Mouse (Mus musculus) layer of hippocampus, postnatal 10 days (tissue): Measurements from ENCODE around the gene Vangl1. TPM values are rescaled to one million over a fixed set of nuclear protein-coding genes. Genes with fewer than 3 reads are reported as not detected.
"Not testable (repeated sequence)": the region's sequence is repeated elsewhere in the genome, so short reads cannot be mapped to it uniquely, and the experiment has no call there.

Experiments
- DNase-seq, 2 experiments: peaks; one replicate each; pipeline ENCODE4 v3.0.0; 2021; ENCODE audit warnings: low spot score in 2 of 2
- total RNA-seq, 2 experiments: library from RNA; stranded (reverse); gene quantifications; 2 replicates each; pipeline ENCODE4 v1.2.3; 2021

The Vangl1 gene
- total RNA-seq, 2 experiments from 2014 or later, result 8.4 to 11.0 TPM

DNA sequence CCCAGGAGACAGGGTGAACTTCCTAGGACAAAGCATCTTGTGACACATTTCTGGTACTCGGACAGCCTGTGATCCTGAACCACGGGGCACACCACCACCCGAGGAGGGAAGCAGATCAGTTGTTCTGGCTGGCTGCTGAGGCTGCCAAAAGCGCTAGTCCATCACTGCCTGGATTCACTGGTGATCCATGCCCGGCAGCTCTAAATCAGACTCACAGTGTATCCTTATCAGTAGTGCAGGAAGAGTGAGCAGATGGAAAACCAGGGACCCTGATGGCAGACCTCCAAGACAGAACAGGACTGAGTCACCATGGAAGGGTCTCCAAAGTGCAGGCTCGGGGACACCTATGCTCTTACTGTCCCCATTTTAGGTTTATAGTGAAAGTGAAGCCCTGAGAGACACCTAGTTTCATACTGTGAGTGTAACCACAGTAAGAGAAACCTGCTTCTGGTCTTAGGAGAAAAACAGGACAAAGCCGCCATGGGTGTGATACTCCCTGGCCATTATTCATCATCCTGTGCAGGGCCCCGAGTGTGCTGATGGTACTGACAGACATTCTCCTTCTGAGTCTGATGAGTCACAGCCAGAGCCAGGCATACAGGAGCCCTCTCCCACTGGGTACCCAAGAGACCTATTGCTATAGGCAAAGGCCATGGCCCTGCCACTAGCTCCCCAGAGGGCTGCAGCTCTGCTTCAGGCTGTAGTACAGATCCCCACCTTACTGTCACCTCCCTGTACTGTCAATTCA lies 30.2 kb downstream of the Vangl1 start:
- DNase-seq, result no peak

DNA sequence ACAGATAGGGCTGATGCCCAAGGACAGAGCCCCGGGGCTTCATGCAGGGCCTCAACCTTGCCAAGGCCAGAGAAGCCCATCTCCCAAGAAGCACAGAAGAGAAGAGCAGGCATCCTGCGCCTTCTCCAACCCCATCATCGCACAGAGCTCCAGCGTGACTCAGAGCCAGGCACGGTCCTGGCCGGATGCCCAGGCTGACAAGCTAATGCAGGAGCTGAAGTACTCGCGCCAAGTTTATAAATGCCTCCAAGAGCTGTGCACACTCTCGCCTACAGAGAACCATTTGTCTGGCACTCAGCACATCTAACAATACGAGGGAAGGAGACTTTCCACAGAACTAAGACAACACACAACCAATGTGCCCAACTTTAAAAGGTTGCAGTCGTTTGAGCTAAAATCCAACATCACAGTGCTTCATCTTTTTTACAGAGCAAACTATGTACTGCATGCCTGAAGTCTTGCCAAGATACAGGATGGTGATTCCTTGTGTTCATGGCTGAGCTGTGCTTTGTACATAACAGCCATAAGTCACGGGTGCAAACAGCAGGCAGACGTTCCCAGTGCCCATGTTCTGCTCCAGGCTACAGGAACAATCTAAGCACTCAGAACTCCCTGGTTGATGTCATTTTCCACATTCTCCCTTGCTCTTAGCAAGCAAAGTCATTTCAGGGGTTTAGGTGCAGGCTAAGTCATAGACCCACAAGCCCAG lies 35.1 kb downstream of the Vangl1 start:
- DNase-seq, result peak; percentile 88 to 94

DNA sequence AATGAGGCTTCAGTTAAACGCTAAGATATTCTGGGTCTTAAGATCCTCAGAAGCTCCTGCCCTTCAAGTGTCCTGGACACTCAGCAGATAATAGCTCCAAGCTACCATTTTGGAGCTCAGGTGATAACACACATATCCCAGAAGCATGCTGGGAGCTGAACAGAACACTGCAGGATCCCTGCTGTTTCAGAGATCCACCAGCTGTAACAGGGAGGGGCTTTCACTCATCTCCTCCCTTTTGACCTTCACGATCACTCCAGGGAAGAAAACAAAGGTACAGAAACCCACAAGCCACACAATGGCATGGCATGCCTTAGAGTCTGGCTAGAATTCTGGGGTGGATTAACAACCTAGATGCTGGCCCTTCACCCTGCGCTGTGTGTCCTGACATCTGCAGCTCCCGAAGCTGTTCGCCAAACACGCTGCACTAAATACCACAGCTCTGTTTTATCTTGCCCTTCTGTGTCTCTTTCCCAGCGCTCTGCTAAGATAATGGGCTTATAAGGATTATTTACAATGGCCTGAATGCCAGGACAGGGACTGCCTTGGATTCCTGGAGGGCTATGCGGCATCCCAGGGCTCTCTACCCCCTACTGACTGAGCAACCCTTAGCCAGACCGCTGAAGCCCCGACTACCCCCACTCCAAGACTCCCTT lies 36.8 kb downstream of the Vangl1 start:
- DNase-seq, result no peak

GRCm38 (mm10) chr3:102166794-102167193 lies 37.7 kb downstream of the Vangl1 start:
- no peak for DNase-seq

DNA sequence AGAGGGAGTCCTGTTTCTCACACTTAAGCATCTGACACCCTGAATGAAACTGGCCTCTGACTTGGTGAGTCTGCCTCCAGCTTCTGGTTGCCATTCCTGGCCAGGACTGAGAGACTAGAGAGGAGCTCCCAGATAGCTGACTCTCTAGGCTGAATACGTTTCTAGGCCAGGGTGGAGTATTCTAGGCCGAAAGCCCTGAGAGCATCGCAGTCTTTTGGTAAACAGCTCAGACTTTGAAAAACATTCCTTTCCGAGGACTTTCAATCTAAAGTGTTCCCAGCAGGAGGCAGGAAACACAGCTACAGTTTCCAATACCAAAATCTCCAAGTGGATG lies 38.2 kb downstream of the Vangl1 start:
- DNase-seq, result no peak

- DNase-seq, result no peak
Measured at GRCm38 (mm10) chr3:102165536-102166286, 38.8 kb downstream of the Vangl1 start.

DNA sequence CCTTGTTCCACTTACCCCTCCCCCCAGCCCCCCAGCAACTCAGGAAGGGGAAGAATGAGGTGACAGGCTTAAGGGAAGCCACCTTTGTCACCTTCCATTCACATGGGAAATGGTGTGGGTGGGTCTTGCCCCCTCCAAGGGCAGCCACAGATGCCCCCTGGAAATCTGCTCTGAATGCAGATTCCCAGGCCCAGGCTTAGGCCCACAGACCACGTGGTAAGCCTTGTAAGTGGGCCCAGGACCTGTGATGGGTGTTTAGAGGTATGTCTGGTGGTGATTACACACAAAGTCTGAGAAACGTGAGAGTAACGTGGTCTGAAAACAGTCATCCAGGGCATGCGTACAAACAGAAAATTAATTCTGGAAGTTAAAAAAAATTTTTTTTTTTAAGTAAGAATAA lies 39.6 kb downstream of the Vangl1 start:
- DNase-seq, result no peak

- not testable (repeated sequence) for DNase-seq
Measured at GRCm38 (mm10) chr3:102163861-102164260, 40.6 kb downstream of the Vangl1 start.

DNA sequence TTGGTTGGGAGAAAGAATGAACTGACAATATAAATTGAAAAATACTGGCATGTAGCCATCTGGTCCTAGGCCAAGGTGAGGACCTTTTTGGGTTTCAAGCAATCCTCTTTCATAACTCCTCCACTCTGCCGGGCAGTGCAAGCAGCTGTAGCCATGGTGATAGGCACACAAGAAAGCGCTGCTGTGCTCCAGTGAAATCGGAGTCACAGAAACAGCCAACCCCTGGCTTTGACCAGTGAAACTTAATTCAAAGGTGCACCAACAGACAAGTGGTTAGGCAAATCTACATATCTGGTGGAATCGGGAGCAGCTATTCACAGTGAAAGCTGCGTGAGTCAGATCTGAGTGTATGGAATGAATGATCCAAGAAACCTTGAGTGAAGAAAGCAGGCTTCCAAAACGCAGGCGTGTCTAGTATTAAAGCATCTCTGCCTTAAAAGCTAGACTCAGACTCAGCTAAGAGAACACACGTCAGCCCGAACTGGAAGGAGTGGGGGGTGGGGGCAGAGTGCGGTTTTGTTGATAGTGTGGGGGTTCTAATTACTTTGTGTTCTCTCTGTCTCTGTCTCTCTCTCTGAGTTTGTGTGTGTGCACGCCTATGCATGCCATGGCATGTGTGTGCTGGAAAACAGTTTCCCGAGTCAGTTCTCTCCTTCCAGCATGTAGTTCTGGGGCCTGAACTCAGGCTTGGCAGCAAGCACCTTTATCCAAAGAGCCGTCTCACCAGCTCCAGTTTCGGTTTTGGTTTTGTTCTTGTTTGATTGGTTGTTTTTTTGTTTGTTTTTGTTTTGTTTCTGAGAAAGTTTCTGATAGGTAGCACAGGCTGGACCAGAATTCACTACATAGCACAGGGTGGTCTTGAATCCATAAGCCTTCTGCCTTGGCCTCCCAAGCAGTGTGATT lies 44.8 kb downstream of the Vangl1 start:
- DNase-seq, result peak in 1 of 2 experiments; percentile 39

GRCm38 (mm10) chr3:102158759-102159422 lies 45.6 kb downstream of the Vangl1 start:
- peak in 1 of 2 experiments; percentile 11 for DNase-seq

GRCm38 (mm10) chr3:102157652-102158051 lies 46.8 kb downstream of the Vangl1 start:
- DNase-seq, result no peak

DNA sequence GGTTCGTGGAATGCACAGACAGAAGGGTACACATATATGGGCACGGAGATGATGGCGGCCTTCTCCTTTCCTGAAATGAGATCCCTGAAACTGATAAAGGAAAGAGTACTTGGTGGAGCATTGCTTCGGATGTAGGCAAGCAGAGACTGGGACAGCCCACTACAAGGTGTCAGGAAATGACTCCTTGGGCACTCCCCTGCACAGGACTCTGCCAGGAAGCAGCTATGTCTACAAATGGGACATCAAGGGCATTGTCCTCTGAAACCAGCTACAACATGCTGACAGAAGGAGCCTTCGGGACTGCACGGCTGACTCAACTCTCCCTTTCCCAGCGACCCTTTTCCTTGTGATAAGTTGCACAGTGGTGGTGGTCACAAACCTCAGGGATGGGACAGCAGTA lies 47.8 kb downstream of the Vangl1 start:
- peak in 1 of 2 experiments; percentile 7 for DNase-seq

DNA sequence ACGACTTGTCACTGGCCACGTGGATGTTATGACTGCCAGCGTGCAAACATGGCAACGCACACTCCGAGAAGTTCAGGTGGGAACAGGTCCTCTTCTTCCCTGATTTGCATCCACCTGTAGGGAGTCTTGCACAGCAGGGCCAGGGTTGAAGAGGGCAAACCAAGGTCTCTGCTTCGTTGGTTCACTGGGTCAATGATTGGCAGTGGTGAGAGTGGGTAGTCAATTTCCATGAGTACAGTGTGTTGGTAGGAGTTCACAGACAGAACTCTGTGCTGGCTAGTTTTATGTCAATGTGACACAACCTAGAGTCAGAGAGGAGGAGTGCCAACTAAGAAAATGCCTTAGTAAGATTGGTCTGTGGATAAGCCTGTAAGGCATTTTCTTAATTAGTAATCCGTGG lies 50.4 kb downstream of the Vangl1 start:
- DNase-seq, result no peak

DNA sequence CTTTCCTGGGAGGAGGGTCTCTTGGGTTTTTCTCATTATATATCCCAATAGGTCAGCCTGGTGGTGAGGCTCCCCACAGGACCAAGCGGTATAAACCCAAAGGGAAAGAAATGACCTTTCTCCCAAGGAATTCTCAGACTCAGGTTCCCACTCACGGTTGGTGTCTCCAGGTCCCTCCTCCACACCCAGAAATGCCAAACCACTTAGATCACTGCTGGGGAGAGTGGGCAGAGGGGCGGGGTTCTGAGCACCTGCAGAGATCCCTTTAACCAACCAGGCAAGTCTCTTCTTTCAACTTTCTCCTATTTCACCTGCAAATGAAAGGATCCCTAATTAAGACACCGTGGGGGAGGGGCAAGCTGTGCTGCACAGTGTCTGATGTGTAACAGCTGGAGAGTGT lies 51.6 kb downstream of the Vangl1 start:
- no peak for DNase-seq

DNA sequence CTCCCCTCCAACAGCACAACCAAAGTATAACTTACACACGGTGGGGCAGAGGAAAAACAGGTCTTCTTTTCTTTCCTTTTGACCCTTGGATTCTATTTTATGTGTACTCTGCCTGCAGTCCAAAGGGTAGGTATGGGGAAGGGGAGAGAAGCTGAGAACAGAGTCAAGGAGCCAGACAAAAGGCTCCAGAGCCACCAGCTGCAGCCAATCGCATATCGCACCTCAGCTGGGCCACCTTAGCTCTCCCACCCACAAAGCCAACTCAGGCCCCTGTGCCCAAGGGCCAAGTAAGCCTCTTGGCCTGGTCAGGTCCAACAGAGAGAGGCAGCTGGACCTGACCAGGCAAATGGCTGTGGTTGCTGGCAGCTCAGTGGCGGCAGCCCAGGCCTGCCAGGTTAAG lies 52.0 kb downstream of the Vangl1 start:
- DNase-seq, result no peak

DNA sequence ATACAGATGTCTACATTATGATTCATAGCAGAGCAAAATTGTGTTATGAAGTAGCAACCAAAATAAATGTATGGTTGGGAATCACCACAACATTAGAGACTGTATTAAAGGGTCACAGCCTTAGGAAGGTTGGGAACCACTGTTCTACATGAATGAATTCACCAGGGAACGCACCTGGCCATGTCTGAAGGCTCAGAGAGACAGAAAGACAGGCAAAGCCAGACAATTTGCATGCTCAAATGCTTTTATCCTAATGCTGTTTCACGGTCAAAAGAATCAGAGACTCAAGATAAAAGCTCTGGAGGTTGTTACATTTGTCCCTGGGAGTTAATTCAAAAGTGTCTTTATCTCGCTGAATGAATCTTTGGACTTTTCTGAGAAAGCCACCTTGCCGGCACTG lies 52.6 kb downstream of the Vangl1 start:
- DNase-seq, result no peak

- DNase-seq, result no peak
Measured at GRCm38 (mm10) chr3:102149941-102150340, 54.6 kb downstream of the Vangl1 start.

GRCm38 (mm10) chr3:102147189-102147588 lies 57.3 kb downstream of the Vangl1 start:
- no peak for DNase-seq

GRCm38 (mm10) chr3:102146428-102146827 lies 58.1 kb downstream of the Vangl1 start:
- no peak for DNase-seq
